Mouse (Mus musculus) ES-Bruce4 (cell line): Measurements from ENCODE around the gene Mtus2. TPM values are rescaled to one million over a fixed set of nuclear protein-coding genes. Genes with fewer than 3 reads are reported as not detected.

Experiments used
- H3K27ac ChIP-seq: 2 replicates; pipeline ENCODE4 v1.5.1; 2012; ENCODE audit warnings: low read length, inconsistent platforms; ENCODE audit not compliant: insufficient read depth
- H3K27me3 ChIP-seq: 2 replicates; pipeline ENCODE4 v1.6.1; 2012; ENCODE audit warnings: mild to moderate bottlenecking, low read length, inconsistent platforms; ENCODE audit not compliant: control insufficient read depth, poor library complexity, insufficient read depth, severe bottlenecking
- H3K36me3 ChIP-seq: 2 replicates; pipeline ENCODE4 v1.6.1; 2012; ENCODE audit warnings: inconsistent platforms, mild to moderate bottlenecking, low read length, moderate library complexity; ENCODE audit not compliant: control insufficient read depth, poor library complexity, insufficient read depth, severe bottlenecking
- H3K4me1 ChIP-seq: one replicate; pipeline ENCODE4 v1.8.1; 2011; ENCODE audit warnings: low read length; ENCODE audit not compliant: control insufficient read depth, insufficient read depth
- H3K4me3 ChIP-seq: 2 replicates; pipeline ENCODE4 v1.5.1; 2011; ENCODE audit warnings: low read depth, mild to moderate bottlenecking, low read length
- H3K9ac ChIP-seq: 2 replicates; pipeline ENCODE4 v1.6.1; 2012; ENCODE audit warnings: low read depth, mild to moderate bottlenecking, inconsistent platforms; ENCODE audit not compliant: poor library complexity, severe bottlenecking
- H3K9me3 ChIP-seq: replicated peaks from 2 replicates; pipeline ENCODE4 v1.6.1; 2012; ENCODE audit warnings: mild to moderate bottlenecking, low read length, inconsistent platforms; ENCODE audit not compliant: control insufficient read depth, poor library complexity, insufficient read depth, severe bottlenecking
- CTCF ChIP-seq: IDR thresholded peaks from one replicate; pipeline ENCODE4 v1.8.1; 2011; ENCODE audit warnings: low read depth, low read length
- EP300 ChIP-seq: IDR thresholded peaks from 2 replicates; pipeline ENCODE4 v1.6.1; 2011; ENCODE audit warnings: low read depth, low read length; ENCODE audit not compliant: insufficient read depth
- POLR2A ChIP-seq: IDR thresholded peaks from one replicate; pipeline ENCODE4 v1.8.1; 2011; ENCODE audit warnings: low read length; ENCODE audit not compliant: insufficient read depth
- polyA plus RNA-seq: library from polyadenylated mRNA; stranded (reverse); fragments of >200 nt; gene quantifications from 2 replicates; pipeline ENCODE4 v1.2.4, GENCODE M21; 2011; ENCODE audit warnings: low read depth; ENCODE audit not compliant: missing spikeins, insufficient read depth, insufficient read length

The Mtus2 gene
- polyA plus RNA-seq, 1 experiment: 2.4 TPM

- TF ChIP-seq EP300 (no peak), CTCF (no peak), POLR2A (no peak)
Measured at GRCm38 (mm10) chr5:148094640-148095039, 137.5 kb downstream of the Mtus2 start.

DNA sequence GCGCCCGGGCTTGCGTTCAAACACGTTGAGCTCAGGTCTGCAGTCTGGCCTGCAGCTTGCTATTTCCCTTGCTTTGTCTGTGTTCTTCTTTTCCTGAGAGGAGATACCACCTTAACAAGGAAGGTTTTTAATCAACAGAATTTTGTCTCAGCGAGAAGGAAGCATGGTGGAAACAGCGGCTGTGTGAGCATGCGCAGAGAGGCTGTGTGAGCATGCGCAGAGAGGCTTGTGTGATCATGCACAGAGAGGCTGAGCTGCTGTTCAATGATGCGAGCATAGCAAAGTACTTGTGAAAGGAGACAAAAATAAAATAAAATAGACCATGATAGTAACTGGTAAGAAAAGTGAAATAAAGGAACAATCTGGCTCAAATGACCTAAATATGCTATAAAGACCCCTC lies 142.2 kb downstream of the Mtus2 start:
- Histone ChIP-seq H3K9me3 (no peaks in the 10 kb centered on the region), H3K36me3 (no peaks in the 10 kb centered on the region), H3K4me3 (no peak overlapping the region), H3K4me1 (no peaks in the 10 kb centered on the region), H3K27me3 (no peaks in the 10 kb centered on the region), H3K27ac (no peak overlapping the region), H3K9ac (no peak overlapping the region)
- TF ChIP-seq POLR2A (no peak), EP300 (no peak), CTCF (no peak)

More at GRCm38 (mm10) chr5:148094640-148095039, 137.5 kb downstream of the Mtus2 start:
- Histone ChIP-seq H3K9me3 (no peaks in the 10 kb centered on the region), H3K4me1 (no peaks in the 10 kb centered on the region), H3K4me3 (no peak overlapping the region), H3K27ac (no peak overlapping the region), H3K9ac (no peak overlapping the region), H3K36me3 (no peaks in the 10 kb centered on the region), H3K27me3 (no peaks in the 10 kb centered on the region)

- Histone ChIP-seq H3K27ac (no peak overlapping the region), H3K36me3 (no peaks in the 10 kb centered on the region), H3K27me3 (no peaks in the 10 kb centered on the region), H3K9me3 (no peaks in the 10 kb centered on the region), H3K9ac (no peak overlapping the region), H3K4me3 (no peak overlapping the region), H3K4me1 (no peaks in the 10 kb centered on the region)
- no peak for TF ChIP-seq POLR2A
- peak; percentile 49 for TF ChIP-seq CTCF
- no peak for TF ChIP-seq EP300
Measured at GRCm38 (mm10) chr5:148107324-148107723, 150.2 kb downstream of the Mtus2 start.

DNA sequence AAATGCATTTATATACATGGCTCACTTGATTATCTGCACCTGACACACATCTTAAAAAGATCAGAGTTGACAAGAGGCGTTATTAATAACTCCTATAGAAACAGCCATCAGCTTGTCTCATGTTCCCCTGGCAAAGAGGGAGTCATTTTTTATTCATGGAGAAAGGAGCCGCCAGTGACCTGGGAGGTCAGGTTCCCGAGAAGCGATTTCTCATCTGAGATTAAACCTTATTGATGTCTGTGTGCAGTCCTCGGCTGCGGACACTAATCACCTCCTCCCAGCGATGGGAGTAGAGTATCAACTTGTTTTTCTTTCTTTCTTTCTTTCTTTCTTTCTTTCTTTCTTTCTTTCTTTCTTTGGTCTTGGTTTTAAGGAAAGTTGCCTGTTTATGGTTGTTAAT lies 150.8 kb downstream of the Mtus2 start:
- H3K27me3 ChIP-seq: no peaks in the 10 kb centered on the region
- H3K9me3 ChIP-seq: no peaks in the 10 kb centered on the region
- H3K36me3 ChIP-seq: no peaks in the 10 kb centered on the region
- H3K27ac ChIP-seq: no peak overlapping the region
- no peaks in the 10 kb centered on the region for H3K4me1 ChIP-seq
- no peak for TF ChIP-seq EP300
- TF ChIP-seq CTCF: no peak
- TF ChIP-seq POLR2A: no peak
- no peak overlapping the region for H3K4me3 ChIP-seq
- H3K9ac ChIP-seq: no peak overlapping the region

GRCm38 (mm10) chr5:148108314-148108713 lies 151.2 kb downstream of the Mtus2 start:
- H3K27me3 ChIP-seq: no peaks in the 10 kb centered on the region
- no peak overlapping the region for H3K4me3 ChIP-seq
- no peaks in the 10 kb centered on the region for H3K36me3 ChIP-seq
- H3K9ac ChIP-seq: no peak overlapping the region
- TF ChIP-seq EP300 (no peak), POLR2A (no peak), CTCF (no peak)
- no peaks in the 10 kb centered on the region for H3K9me3 ChIP-seq
- H3K27ac ChIP-seq: no peak overlapping the region
- no peaks in the 10 kb centered on the region for H3K4me1 ChIP-seq

- no peaks in the 10 kb centered on the region for H3K4me1 ChIP-seq
- no peak for TF ChIP-seq CTCF
- TF ChIP-seq POLR2A: no peak
- no peak for TF ChIP-seq EP300
- no peak overlapping the region for H3K4me3 ChIP-seq
- no peaks in the 10 kb centered on the region for H3K36me3 ChIP-seq
- no peak overlapping the region for H3K9ac ChIP-seq
- no peaks in the 10 kb centered on the region for H3K27me3 ChIP-seq
- no peaks in the 10 kb centered on the region for H3K9me3 ChIP-seq
- H3K27ac ChIP-seq: no peak overlapping the region
Measured at GRCm38 (mm10) chr5:148115207-148115817, 158.2 kb downstream of the Mtus2 start.
